Mouse (Mus musculus): ENCODE measurements at regions not wholly inside any gene's neighbourhood (a gene's known extent, or its start where the extent isn't known, plus 50 kb on each side); places are given as distances from the start of the nearest gene placed in this dataset.

DNA sequence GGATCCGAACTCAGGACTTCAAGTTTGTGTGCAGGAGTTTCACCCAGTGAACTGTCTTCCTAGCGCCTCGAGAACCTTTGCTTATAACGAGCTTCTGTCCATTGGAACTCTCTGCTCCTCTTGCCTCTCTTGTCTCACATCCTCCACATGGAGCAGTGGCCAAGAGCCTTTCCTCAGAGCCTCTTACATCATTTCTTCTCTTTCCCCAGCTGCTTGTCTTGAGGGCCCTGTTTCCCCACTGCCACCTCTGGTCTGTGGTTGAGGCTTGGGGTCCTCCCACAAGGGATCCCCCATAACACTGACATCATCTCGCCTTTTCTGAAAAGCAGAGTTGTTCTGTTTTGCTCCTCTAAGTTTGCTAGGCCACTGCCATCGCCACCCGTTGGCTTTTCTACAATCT lies 51.9 kb upstream of the Dars start:
- DNase-seq (ENCODE audit: extremely low spot score, low spot score), result no peak
